Mouse (Mus musculus) embryo, embryonic 11 days (tissue): ENCODE results near the gene Cnksr3.

ENCODE experiments used
- DNase-seq: peaks from one replicate; pipeline ENCODE4 v3.0.0-alpha.2; 2015

The Cnksr3 gene

DNA sequence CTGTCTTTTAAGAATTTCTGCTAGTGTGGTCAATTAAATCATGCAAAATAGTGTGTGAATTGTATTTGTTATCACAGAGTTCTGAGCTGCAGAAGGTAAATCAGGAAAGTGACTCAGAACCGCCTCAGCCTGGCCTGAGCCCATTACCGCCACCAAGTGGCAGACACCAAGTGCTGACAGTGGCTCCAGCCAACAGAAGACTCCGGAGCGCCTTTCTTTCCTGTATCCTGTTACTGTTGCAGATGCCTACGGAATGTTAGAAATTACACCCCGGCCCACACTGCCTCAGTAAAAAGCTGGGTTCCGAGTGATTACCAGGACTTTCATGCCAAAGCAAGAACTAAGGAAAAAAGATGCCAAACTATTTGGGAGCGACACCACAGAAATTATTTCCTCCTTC, 135.8 kb downstream of the Cnksr3 start:
- DNase-seq = peak; percentile 82

DNA sequence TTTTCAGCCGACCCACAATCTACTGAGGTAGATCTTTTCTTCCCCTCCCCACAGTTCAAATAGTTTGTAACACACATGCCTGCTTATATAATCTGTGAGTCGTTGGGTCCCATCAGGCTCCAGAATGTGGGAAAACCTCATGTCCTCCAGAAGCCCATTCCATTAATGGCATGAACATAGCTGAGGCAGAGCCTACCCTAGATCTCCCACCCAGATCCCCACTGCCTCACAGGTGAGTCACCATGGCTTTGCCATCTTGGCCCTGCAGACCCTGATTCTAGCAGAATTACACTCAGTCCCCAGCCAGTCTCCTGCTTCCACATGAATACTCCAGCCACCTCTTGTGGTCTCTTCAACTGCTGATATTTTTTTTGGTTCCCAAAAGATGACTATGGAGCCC, 136.4 kb downstream of the Cnksr3 start:
- DNase-seq = no peak

DNA sequence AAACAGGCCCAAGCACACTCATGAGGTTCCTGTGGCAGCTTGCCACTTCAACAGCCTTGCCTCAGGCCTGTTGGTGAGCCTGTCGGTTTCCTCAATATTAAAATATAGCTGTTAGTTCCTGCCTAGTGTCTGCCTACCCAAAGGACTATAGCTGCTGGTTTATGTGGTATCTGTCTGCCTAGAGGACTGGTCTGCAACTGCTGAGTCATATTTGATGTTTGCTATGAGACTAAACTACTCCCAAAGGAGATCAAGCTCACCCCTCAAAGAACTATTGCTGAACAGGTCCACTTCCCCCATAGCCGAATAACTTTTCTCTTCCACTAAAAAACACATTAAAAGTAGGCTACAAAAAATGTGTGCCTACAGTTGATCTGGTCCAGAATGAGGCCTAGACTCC, 137.8 kb downstream of the Cnksr3 start:
- DNase-seq = no peak

DNA sequence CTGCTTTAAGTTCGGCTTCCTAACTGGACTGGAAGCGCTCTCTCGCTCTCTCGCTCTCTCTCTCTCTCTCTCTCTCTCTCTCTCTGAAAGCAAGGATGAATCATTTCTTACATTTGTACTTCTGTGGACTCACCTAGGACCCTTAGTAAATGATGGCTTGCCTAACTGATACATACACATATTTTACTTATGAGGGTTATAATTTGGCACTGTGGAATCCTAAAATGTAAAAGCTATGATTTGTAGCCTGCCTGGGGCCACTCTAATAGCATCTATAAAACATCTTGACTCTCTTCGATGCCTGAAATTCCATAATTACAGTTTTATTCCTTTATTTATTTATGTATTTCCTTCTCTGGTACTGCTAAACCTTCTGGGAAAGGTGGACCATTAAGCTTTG, 141.1 kb downstream of the Cnksr3 start:
- no peak for DNase-seq

DNA sequence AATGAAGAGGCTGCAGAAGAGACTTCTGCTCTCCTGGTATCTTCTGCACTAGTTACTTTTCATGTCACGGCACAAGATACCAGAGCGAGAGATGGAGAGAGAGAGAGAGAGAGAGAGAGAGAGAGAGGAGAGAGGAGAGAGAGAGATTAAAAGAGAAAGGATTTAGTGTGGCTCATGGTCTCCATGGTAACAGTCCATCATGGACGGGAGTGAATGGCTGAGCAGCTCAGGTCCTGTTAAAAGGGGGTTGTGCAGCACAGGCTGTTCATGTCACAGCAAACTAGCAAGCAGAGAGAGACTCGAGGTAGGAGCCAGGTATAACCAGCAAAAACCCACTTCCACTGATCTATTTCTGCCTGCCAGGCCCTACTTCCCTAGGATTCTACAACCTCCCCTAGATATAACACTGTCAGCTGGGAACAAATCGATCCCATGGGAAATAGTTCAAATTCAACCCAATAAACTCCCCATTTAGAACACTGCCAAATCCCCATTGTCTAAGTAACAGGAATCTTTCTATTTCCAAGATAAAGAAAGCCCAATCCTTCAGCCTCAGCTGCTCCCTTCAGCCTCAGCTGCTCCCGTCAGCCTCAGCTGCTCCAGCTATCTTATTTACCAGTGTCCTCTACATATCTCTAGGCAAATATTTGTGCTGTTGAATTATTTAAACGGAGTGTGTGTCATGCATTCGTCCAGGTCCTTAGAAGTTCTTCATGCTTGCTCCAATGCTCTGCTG, 141.8 kb downstream of the Cnksr3 start:
- no peak for DNase-seq

DNA sequence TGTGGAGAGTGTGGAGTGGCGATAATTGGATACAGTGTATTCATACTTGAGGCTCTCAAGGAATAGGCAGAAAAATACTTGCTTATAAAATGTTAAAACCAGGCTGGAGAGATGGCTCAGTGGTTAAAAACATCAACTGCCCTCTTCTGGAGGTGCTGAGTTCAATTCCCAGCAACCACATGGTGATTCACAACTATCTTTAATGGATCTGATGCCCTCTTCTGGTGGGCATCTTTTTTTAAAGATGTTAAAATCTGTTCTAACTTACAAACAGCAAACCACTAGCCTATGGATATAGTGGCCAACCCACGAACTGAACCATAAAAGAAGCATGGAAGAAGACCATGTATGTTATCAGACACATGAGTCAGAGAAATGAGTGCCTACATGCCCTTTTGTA, 142.9 kb downstream of the Cnksr3 start:
- no peak for DNase-seq
